Mouse (Mus musculus): ENCODE results near the gene Rasgrp1. TPM values are rescaled to one million over a fixed set of nuclear protein-coding genes. Genes with fewer than 3 reads are reported as not detected.

Rasgrp1 gene
- polyA plus RNA-seq, 1 experiment, result not detected

DNA sequence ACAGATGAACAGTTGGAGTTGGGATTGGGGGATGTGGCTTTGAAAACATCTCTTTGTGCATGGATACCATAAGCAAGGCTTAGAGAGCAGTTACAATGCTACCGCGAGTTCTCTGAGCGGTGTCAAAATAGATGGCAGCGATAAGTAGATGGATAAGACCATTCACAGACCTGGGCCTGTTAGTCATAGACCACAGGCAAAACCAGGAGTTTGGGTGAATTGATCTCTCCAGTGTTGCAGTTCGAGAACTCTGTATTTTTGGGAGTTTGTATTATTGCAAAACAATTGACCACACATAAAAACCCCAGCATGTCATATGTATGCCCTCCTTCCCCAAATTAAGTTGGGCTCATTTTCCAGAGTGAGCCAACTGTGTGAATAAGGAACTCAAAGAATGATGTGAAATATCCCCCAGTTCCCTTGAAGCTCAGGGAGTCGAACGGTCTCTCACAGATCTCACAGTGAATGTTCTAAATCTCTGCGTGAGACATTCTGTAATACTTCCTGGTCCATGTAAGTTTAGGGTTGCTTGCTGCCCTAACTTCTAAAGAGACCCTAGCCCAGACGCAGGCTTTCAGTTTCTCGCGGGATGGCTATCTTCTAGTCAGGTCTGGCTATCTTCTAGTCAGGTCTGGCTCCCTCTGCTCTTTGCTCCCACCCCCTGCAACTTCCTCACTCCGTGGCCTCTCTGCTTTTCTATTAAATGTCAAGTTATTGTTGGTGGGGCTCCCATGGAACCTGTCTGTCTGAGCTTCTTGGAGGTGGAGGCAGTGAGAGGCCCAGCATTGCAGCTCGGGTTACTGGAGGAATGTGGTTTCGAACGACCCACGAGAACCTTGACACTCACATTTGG, 43.0 kb downstream of the Rasgrp1 start:
- Histone ChIP-seq H3K27me3 (ENCODE audit: control insufficient read depth, insufficient read depth, insufficient read length) (peaks cover 16% of the 10 kb centered on the region), H3K4me3 (no peak overlapping the region), H3K79me2 (ENCODE audit: control insufficient read depth, insufficient read depth) (no peaks in the 10 kb centered on the region)

GRCm38 (mm10) chr2:117288291-117288690, 54.5 kb downstream of the Rasgrp1 start:
- Histone ChIP-seq H3K4me2 (ENCODE audit: low read depth) (no peak overlapping the region), H3ac (ENCODE audit: control insufficient read depth, insufficient read length) (no peak overlapping the region), H3K79me2 (ENCODE audit: control insufficient read depth, insufficient read depth) (no peaks in the 10 kb centered on the region), H3K4me3 (no peak overlapping the region), H3K36me3 (ENCODE audit: control insufficient read depth, insufficient read depth) (no peaks in the 10 kb centered on the region), H3K27me3 (ENCODE audit: control insufficient read depth, insufficient read depth, insufficient read length) (peaks cover 78% of the 10 kb centered on the region)
- no peak for TF ChIP-seq TCF12 (IDR thresholded peaks at IDR 0.05; ENCODE audit: insufficient read depth, poor library complexity, severe bottlenecking)
- no peak for TF ChIP-seq E2F4 (IDR thresholded peaks at IDR 0.05; ENCODE audit: insufficient read depth)
- no peak for TF ChIP-seq REST (IDR thresholded peaks at IDR 0.05; ENCODE audit: insufficient read depth, insufficient read length)
- no peak for TF ChIP-seq TCF3 (IDR thresholded peaks at IDR 0.05; ENCODE audit: insufficient read length, low read depth)
- no peak for TF ChIP-seq CEBPB (IDR thresholded peaks at IDR 0.05; ENCODE audit: insufficient read depth, poor library complexity, severe bottlenecking)
- no peak for TF ChIP-seq USF1 (IDR thresholded peaks at IDR 0.05; ENCODE audit: low read depth)
- no peak for TF ChIP-seq POLR2A (IDR thresholded peaks at IDR 0.05; ENCODE audit: insufficient read length, low read depth)
- TF ChIP-seq MYOD1 (IDR thresholded peaks at IDR 0.05; ENCODE audit: control insufficient read depth in 1 of 3, insufficient read length in 2 of 3, low read depth in 2 of 3), result no peak

More for the DNA sequence above, 43.0 kb downstream of the Rasgrp1 start:
- no peaks in the 10 kb centered on the region for H3K36me3 ChIP-seq (ENCODE audit: control insufficient read depth, insufficient read depth)
- H3K4me2 ChIP-seq (ENCODE audit: low read depth), result no peak overlapping the region
- no peak overlapping the region for H3ac ChIP-seq (ENCODE audit: control insufficient read depth, insufficient read length)
- TF ChIP-seq MYOG (IDR thresholded peaks at IDR 0.05; ENCODE audit: control insufficient read depth in 1 of 3, insufficient read depth in 1 of 3, insufficient read length in 2 of 3, low read depth in 2 of 3) (no peak), CEBPB (IDR thresholded peaks at IDR 0.05; ENCODE audit: insufficient read depth, poor library complexity, severe bottlenecking) (no peak), REST (IDR thresholded peaks at IDR 0.05; ENCODE audit: insufficient read depth, insufficient read length) (no peak), USF1 (IDR thresholded peaks at IDR 0.05; ENCODE audit: low read depth) (no peak), MYOD1 (IDR thresholded peaks at IDR 0.05; ENCODE audit: control insufficient read depth in 1 of 3, insufficient read length in 2 of 3, low read depth in 2 of 3) (no peak), SRF (IDR thresholded peaks at IDR 0.05; ENCODE audit: control insufficient read depth, insufficient read length, low read depth) (no peak), TCF12 (IDR thresholded peaks at IDR 0.05; ENCODE audit: insufficient read depth, poor library complexity, severe bottlenecking) (no peak), E2F4 (IDR thresholded peaks at IDR 0.05; ENCODE audit: insufficient read depth) (no peak), POLR2A (IDR thresholded peaks at IDR 0.05; ENCODE audit: insufficient read length, low read depth) (no peak), MAX (IDR thresholded peaks at IDR 0.05; ENCODE audit: low read depth) (no peak), POLR2AphosphoS2 (IDR thresholded peaks at IDR 0.05; ENCODE audit: insufficient read length, low read depth) (no peak), TCF3 (IDR thresholded peaks at IDR 0.05; ENCODE audit: insufficient read length, low read depth) (no peak)

GRCm38 (mm10) chr2:117263786-117264408, 78.9 kb downstream of the Rasgrp1 start:
- Histone ChIP-seq H3K79me2 (ENCODE audit: control insufficient read depth, insufficient read depth) (no peaks in the 10 kb centered on the region), H3ac (ENCODE audit: control insufficient read depth, insufficient read length) (no peak overlapping the region), H3K4me3 (no peak overlapping the region), H3K4me2 (ENCODE audit: low read depth) (no peak overlapping the region), H3K27me3 (ENCODE audit: control insufficient read depth, insufficient read depth, insufficient read length) (no peaks in the 10 kb centered on the region), H3K36me3 (ENCODE audit: control insufficient read depth, insufficient read depth) (peaks cover 50% of the 10 kb centered on the region)
- TF ChIP-seq POLR2A (IDR thresholded peaks at IDR 0.05; ENCODE audit: insufficient read length, low read depth) (no peak), POLR2AphosphoS2 (IDR thresholded peaks at IDR 0.05; ENCODE audit: insufficient read length, low read depth) (no peak), MYOD1 (IDR thresholded peaks at IDR 0.05; ENCODE audit: control insufficient read depth in 1 of 3, insufficient read length in 2 of 3, low read depth in 2 of 3) (no peak), SRF (IDR thresholded peaks at IDR 0.05; ENCODE audit: control insufficient read depth, insufficient read length, low read depth) (no peak), CEBPB (IDR thresholded peaks at IDR 0.05; ENCODE audit: insufficient read depth, poor library complexity, severe bottlenecking) (no peak), MAX (IDR thresholded peaks at IDR 0.05; ENCODE audit: low read depth) (no peak), MYOG (IDR thresholded peaks at IDR 0.05; ENCODE audit: control insufficient read depth in 1 of 3, insufficient read depth in 1 of 3, insufficient read length in 2 of 3, low read depth in 2 of 3) (no peak), USF1 (IDR thresholded peaks at IDR 0.05; ENCODE audit: low read depth) (no peak), TCF12 (IDR thresholded peaks at IDR 0.05; ENCODE audit: insufficient read depth, poor library complexity, severe bottlenecking) (no peak), E2F4 (IDR thresholded peaks at IDR 0.05; ENCODE audit: insufficient read depth) (no peak), TCF3 (IDR thresholded peaks at IDR 0.05; ENCODE audit: insufficient read length, low read depth) (no peak), REST (IDR thresholded peaks at IDR 0.05; ENCODE audit: insufficient read depth, insufficient read length) (no peak)

- Histone ChIP-seq H3K4me3 (no peak overlapping the region), H3K4me2 (ENCODE audit: low read depth) (no peak overlapping the region), H3K79me2 (ENCODE audit: control insufficient read depth, insufficient read depth) (peaks cover 1% of the 10 kb centered on the region), H3ac (ENCODE audit: control insufficient read depth, insufficient read length) (no peak overlapping the region), H3K36me3 (ENCODE audit: control insufficient read depth, insufficient read depth) (peaks cover 53% of the 10 kb centered on the region), H3K27me3 (ENCODE audit: control insufficient read depth, insufficient read depth, insufficient read length) (no peaks in the 10 kb centered on the region)
- TF ChIP-seq USF1 (IDR thresholded peaks at IDR 0.05; ENCODE audit: low read depth), result no peak
- TF ChIP-seq CEBPB (IDR thresholded peaks at IDR 0.05; ENCODE audit: insufficient read depth, poor library complexity, severe bottlenecking), result no peak
- no peak for TF ChIP-seq POLR2AphosphoS2 (IDR thresholded peaks at IDR 0.05; ENCODE audit: insufficient read length, low read depth)
- no peak for TF ChIP-seq TCF12 (IDR thresholded peaks at IDR 0.05; ENCODE audit: insufficient read depth, poor library complexity, severe bottlenecking)
- no peak for TF ChIP-seq SRF (IDR thresholded peaks at IDR 0.05; ENCODE audit: control insufficient read depth, insufficient read length, low read depth)
- TF ChIP-seq TCF3 (IDR thresholded peaks at IDR 0.05; ENCODE audit: insufficient read length, low read depth), result no peak
- TF ChIP-seq E2F4 (IDR thresholded peaks at IDR 0.05; ENCODE audit: insufficient read depth), result no peak
- TF ChIP-seq MYOG (IDR thresholded peaks at IDR 0.05; ENCODE audit: control insufficient read depth in 1 of 3, insufficient read depth in 1 of 3, insufficient read length in 2 of 3, low read depth in 2 of 3), result no peak
- TF ChIP-seq MYOD1 (IDR thresholded peaks at IDR 0.05; ENCODE audit: control insufficient read depth in 1 of 3, insufficient read length in 2 of 3, low read depth in 2 of 3), result no peak
- no peak for TF ChIP-seq REST (IDR thresholded peaks at IDR 0.05; ENCODE audit: insufficient read depth, insufficient read length)
- no peak for TF ChIP-seq POLR2A (IDR thresholded peaks at IDR 0.05; ENCODE audit: insufficient read length, low read depth)
- no peak for TF ChIP-seq MAX (IDR thresholded peaks at IDR 0.05; ENCODE audit: low read depth)
Measured at GRCm38 (mm10) chr2:117262184-117262583, 80.6 kb downstream of the Rasgrp1 start.

Data from myocyte (in vitro differentiated cells).